Mouse (Mus musculus): ENCODE measurements around the gene Fancg. TPM values are rescaled to one million over a fixed set of nuclear protein-coding genes. Genes with fewer than 3 reads are reported as not detected.
A peak's percentile ranks its signal among the peaks of the same experiment; 100 is the strongest.

The Fancg gene
- total and polyA plus RNA-seq, 3 experiments: 13.2 to 18.7 (median 13.7) TPM

- dilution Hi-C loops (cut with MboI; ENCODE audit: extremely low pct_ligation_motif_present, extremely low pct_unique_long_range_greater_than_20kb, low sequenced_read_pairs): no loop called here
- in situ Hi-C loops (cut with MboI; ENCODE audit: low pct_ligation_motif_present, low pct_unique_long_range_greater_than_20kb, low sequenced_read_pairs): no loop called here
- Histone ChIP-seq H3K27ac (ENCODE audit: insufficient read depth, low read depth) (no peak overlapping the region), H3K79me2 (replicated peaks; ENCODE audit: control insufficient read depth, extremely low read depth, insufficient read depth, poor library complexity, severe bottlenecking) (peaks cover 11% of the 10 kb centered on the region), H3K4me1 (ENCODE audit: control insufficient read depth in 1 of 2, insufficient read depth in 2 of 2) (peaks cover 8 to 45% of the 10 kb centered on the region in 2 experiments; a peak in 3 of 4 replicates), H3K4me3 (replicated peaks in 1 of 3; ENCODE audit: low read depth in 2 of 3, low read length in 2 of 3, poor library complexity in 1 of 3) (no peak overlapping the region), H3K4me2 (ENCODE audit: insufficient read depth, low read depth, poor library complexity, severe bottlenecking) (no peak overlapping the region), H3K9me3 (replicated peaks; ENCODE audit: low read length) (no peaks in the 10 kb centered on the region), H3K36me3 (replicated peaks in 1 of 2; ENCODE audit: control insufficient read depth in 1 of 2, insufficient read depth in 1 of 2, low read length in 1 of 2) (peaks cover 14 to 62% of the 10 kb centered on the region in 2 experiments), H3K27me3 (replicated peaks) (no peaks in the 10 kb centered on the region), H3K9ac (ENCODE audit: insufficient read depth, low read depth) (no peak overlapping the region)
- TF ChIP-seq ELF1 (IDR thresholded peaks at IDR 0.05; ENCODE audit: low read depth, low read length): no peak
- no peak for TF ChIP-seq CTCF (conservative IDR thresholded peaks at IDR 0.05 in 1 of 2, IDR thresholded peaks at IDR 0.05 in 1 of 2; ENCODE audit: low read depth in 2 of 2, low read length in 2 of 2)
- TF ChIP-seq JUN (IDR thresholded peaks at IDR 0.05; ENCODE audit: insufficient read depth, low read depth, low read length): no peak
- DNase-seq (ENCODE audit: extremely low read depth): no peak
These were observed 23.2 kb upstream of the Fancg start for GRCm38 (mm10) chr4:43033481-43033880.

- no peak overlapping the region for H3K9ac ChIP-seq (ENCODE audit: insufficient read depth, low read depth)
- no peak overlapping the region for H3K4me3 ChIP-seq (replicated peaks in 1 of 3; ENCODE audit: low read depth in 2 of 3, low read length in 2 of 3, poor library complexity in 1 of 3)
- TF ChIP-seq TBP (conservative IDR thresholded peaks at IDR 0.05; ENCODE audit: low read depth, low read length): no peak
- TF ChIP-seq POLR2A (IDR thresholded peaks at IDR 0.05; ENCODE audit: low read depth, low read length): no peak
- peaks cover 17 to 71% of the 10 kb centered on the region in 2 experiments for H3K36me3 ChIP-seq (replicated peaks in 1 of 2; ENCODE audit: control insufficient read depth in 1 of 2, insufficient read depth in 1 of 2, low read length in 1 of 2)
- DNase-seq (ENCODE audit: extremely low read depth): no peak
- H3K9me3 ChIP-seq (replicated peaks; ENCODE audit: low read length): no peaks in the 10 kb centered on the region
- dilution Hi-C loops (cut with MboI; ENCODE audit: extremely low pct_ligation_motif_present, extremely low pct_unique_long_range_greater_than_20kb, low sequenced_read_pairs) (no loop called here), in situ Hi-C loops (cut with MboI; ENCODE audit: low pct_ligation_motif_present, low pct_unique_long_range_greater_than_20kb, low sequenced_read_pairs) (no loop called here)
- H3K79me2 ChIP-seq (replicated peaks; ENCODE audit: control insufficient read depth, extremely low read depth, insufficient read depth, poor library complexity, severe bottlenecking): peaks cover 11% of the 10 kb centered on the region
- no peak overlapping the region for H3K4me2 ChIP-seq (ENCODE audit: insufficient read depth, low read depth, poor library complexity, severe bottlenecking)
- peaks cover 5 to 35% of the 10 kb centered on the region in 2 experiments; a peak in 3 of 4 replicates for H3K4me1 ChIP-seq (ENCODE audit: control insufficient read depth in 1 of 2, insufficient read depth in 2 of 2)
- H3K27ac ChIP-seq (ENCODE audit: insufficient read depth, low read depth): no peak overlapping the region
- no peaks in the 10 kb centered on the region for H3K27me3 ChIP-seq (replicated peaks)
These were observed 22.2 kb upstream of the Fancg start for GRCm38 (mm10) chr4:43032501-43032900.

GRCm38 (mm10) chr4:43031237-43031995, 21.1 kb upstream of the Fancg start, which contains the start of gene Stoml2:
Stoml2 (minus strand) TSS chr4:43031710.
- Histone ChIP-seq H3K27me3 (replicated peaks) (no peaks in the 10 kb centered on the region), H3K36me3 (replicated peaks in 1 of 2; ENCODE audit: control insufficient read depth in 1 of 2, insufficient read depth in 1 of 2, low read length in 1 of 2) (peaks cover 26 to 75% of the 10 kb centered on the region in 2 experiments), H3K4me2 (ENCODE audit: insufficient read depth, low read depth, poor library complexity, severe bottlenecking) (peak within 1 kb of the TSS; percentile 58), H3K4me3 (replicated peaks in 1 of 3; ENCODE audit: low read depth in 2 of 3, low read length in 2 of 3, poor library complexity in 1 of 3) (peak within 1 kb of the TSS; percentile 72 to 92 (median 84)), H3K4me1 (ENCODE audit: control insufficient read depth in 1 of 2, insufficient read depth in 2 of 2) (peaks cover 5 to 25% of the 10 kb centered on the region in 2 experiments; a peak in 3 of 4 replicates), H3K9ac (ENCODE audit: insufficient read depth, low read depth) (peak within 1 kb of the TSS; percentile 95), H3K27ac (ENCODE audit: insufficient read depth, low read depth) (peak within 1 kb of the TSS; percentile 7; the same call in 1 of the 2 replicates), H3K79me2 (replicated peaks; ENCODE audit: control insufficient read depth, extremely low read depth, insufficient read depth, poor library complexity, severe bottlenecking) (peaks cover 11% of the 10 kb centered on the region), H3K9me3 (replicated peaks; ENCODE audit: low read length) (no peaks in the 10 kb centered on the region)
- in situ Hi-C loops (cut with MboI; ENCODE audit: low pct_ligation_motif_present, low pct_unique_long_range_greater_than_20kb, low sequenced_read_pairs): no loop called here
- dilution Hi-C loops (cut with MboI; ENCODE audit: extremely low pct_ligation_motif_present, extremely low pct_unique_long_range_greater_than_20kb, low sequenced_read_pairs): no loop called here
- DNase-seq (ENCODE audit: extremely low read depth): peak; percentile 94
- TF ChIP-seq E2F4 (IDR thresholded peaks at IDR 0.05; ENCODE audit: insufficient replicate concordance, low read depth, low read length): no peak
- no peak for TF ChIP-seq EP300 (IDR thresholded peaks at IDR 0.05; ENCODE audit: low read length)
- no peak for TF ChIP-seq USF1 (IDR thresholded peaks at IDR 0.05; ENCODE audit: low read depth, low read length)
- TF ChIP-seq CHD2 (IDR thresholded peaks at IDR 0.05; ENCODE audit: low read length): no peak
- TF ChIP-seq MYC (IDR thresholded peaks at IDR 0.05; ENCODE audit: low read depth, low read length): peak; percentile 35; the same call in 1 of the 2 replicates
- peak in 1 of 2 experiments; percentile 45; a peak in 2 of 4 replicates for TF ChIP-seq CTCF (conservative IDR thresholded peaks at IDR 0.05 in 1 of 2, IDR thresholded peaks at IDR 0.05 in 1 of 2; ENCODE audit: low read depth in 2 of 2, low read length in 2 of 2)
- TF ChIP-seq PAX5 (IDR thresholded peaks at IDR 0.05; ENCODE audit: low read length): no peak
- no peak for TF ChIP-seq ZMIZ1 (IDR thresholded peaks at IDR 0.05; ENCODE audit: low read depth, low read length)
- peak; percentile 59; the same call in 1 of the 2 replicates for TF ChIP-seq IRF4 (IDR thresholded peaks at IDR 0.05; ENCODE audit: low read depth, low read length)
- TF ChIP-seq NRF1 (IDR thresholded peaks at IDR 0.05; ENCODE audit: low read depth, low read length): no peak
- peak; percentile 94 for TF ChIP-seq HCFC1 (IDR thresholded peaks at IDR 0.05; ENCODE audit: low read depth, low read length)
- peak; percentile 64 for TF ChIP-seq MXI1 (IDR thresholded peaks at IDR 0.05; ENCODE audit: low read depth, low read length)
- no peak for TF ChIP-seq ZKSCAN1 (IDR thresholded peaks at IDR 0.05; ENCODE audit: borderline replicate concordance, low read depth, low read length)
- TF ChIP-seq POLR2AphosphoS2 (IDR thresholded peaks at IDR 0.05; ENCODE audit: low read depth, low read length): no peak
- TF ChIP-seq MAFK (IDR thresholded peaks at IDR 0.05; ENCODE audit: insufficient replicate concordance, low read length): no peak
- no peak for TF ChIP-seq SMC3 (IDR thresholded peaks at IDR 0.05; ENCODE audit: low read depth, low read length)
- TF ChIP-seq ELF1 (IDR thresholded peaks at IDR 0.05; ENCODE audit: low read depth, low read length): peak; percentile 78
- TF ChIP-seq BHLHE40 (IDR thresholded peaks at IDR 0.05; ENCODE audit: low read depth, low read length): no peak
- no peak for TF ChIP-seq USF2 (conservative IDR thresholded peaks at IDR 0.05; ENCODE audit: low read depth, low read length)
- peak; percentile 93; the same call in 1 of the 2 replicates for TF ChIP-seq KAT2A (IDR thresholded peaks at IDR 0.05; ENCODE audit: insufficient replicate concordance, low read length)
- no peak for TF ChIP-seq CHD1 (IDR thresholded peaks at IDR 0.05; ENCODE audit: low read depth, low read length)
